Comparison of ENCODE assay signal across 8 mouse cellular contexts in genomic region chr6:34292196-34292881, GRCm38 (mm10). TPM values are rescaled to one million over a fixed set of nuclear protein-coding genes. Genes with fewer than 3 reads are reported as not detected.
DNase-seq lines count a peak whose midpoint lies in the region; ATAC-seq and TF ChIP-seq lines count a peak whose summit lies in the region.

No protein-coding gene starts in this region.

- no peaks in the 10 kb centered on the region for H3K9me3 ChIP-seq in heart, embryonic 14.5 days (ENCODE audit: control insufficient read depth, low read length)
- H3K9me3 ChIP-seq in heart, embryonic 10.5 days = no peaks in the 10 kb centered on the region
- no peaks in the 10 kb centered on the region for H3K9me3 ChIP-seq in midbrain, embryonic 11.5 days (ENCODE audit: control insufficient read depth, low read length)
- no peaks in the 10 kb centered on the region for H3K9me3 ChIP-seq in midbrain, postnatal 0 days (ENCODE audit: low read length)
- no peaks in the 10 kb centered on the region for H3K9me3 ChIP-seq in limb, embryonic 10.5 days (replicated peaks)
- H3K9me3 ChIP-seq in stomach, embryonic 14.5 days (ENCODE audit: control insufficient read depth, low read depth, low read length) = no peaks in the 10 kb centered on the region

- no peak overlapping the region for H3K9ac ChIP-seq in heart, embryonic 14.5 days (ENCODE audit: low read length)
- peak overlapping the region; percentile 9; the same call in 1 of the 2 replicates for H3K9ac ChIP-seq in midbrain, embryonic 11.5 days (ENCODE audit: low read length)
- H3K9ac ChIP-seq in midbrain, postnatal 0 days (replicated peaks; ENCODE audit: low read length, poor library complexity, severe bottlenecking) = no peak overlapping the region
- no peak overlapping the region for H3K9ac ChIP-seq in stomach, embryonic 14.5 days (replicated peaks; ENCODE audit: low read depth, low read length)

- no peaks in the 10 kb centered on the region for H3K27me3 ChIP-seq in heart, embryonic 14.5 days (ENCODE audit: control insufficient read depth, insufficient read depth, low read length)
- H3K27me3 ChIP-seq in heart, embryonic 10.5 days (ENCODE audit: insufficient read depth, poor library complexity, severe bottlenecking) = no peaks in the 10 kb centered on the region
- no peaks in the 10 kb centered on the region for H3K27me3 ChIP-seq in midbrain, embryonic 11.5 days (ENCODE audit: control insufficient read depth, insufficient read depth, low read length)
- H3K27me3 ChIP-seq in midbrain, postnatal 0 days (ENCODE audit: insufficient read depth, low read length) = no peaks in the 10 kb centered on the region
- no peaks in the 10 kb centered on the region for H3K27me3 ChIP-seq in limb, embryonic 10.5 days (ENCODE audit: low read depth, poor library complexity, severe bottlenecking)
- H3K27me3 ChIP-seq in stomach, embryonic 14.5 days (ENCODE audit: control insufficient read depth, insufficient read depth, low read length) = no peaks in the 10 kb centered on the region

- H3K4me1 ChIP-seq in heart, embryonic 14.5 days (ENCODE audit: control insufficient read depth in 2 of 2, insufficient read depth in 2 of 2, low read length in 2 of 2) = peaks cover 0 to 4% of the 10 kb centered on the region in 2 experiments; a peak in 2 of 4 replicates
- H3K4me1 ChIP-seq in heart, embryonic 10.5 days = peaks cover 7% of the 10 kb centered on the region; the same call in 1 of the 2 replicates
- H3K4me1 ChIP-seq in midbrain, embryonic 11.5 days (ENCODE audit: control insufficient read depth, insufficient read depth, low read length) = no peaks in the 10 kb centered on the region
- 0 out of 2 replicates have a peak, but pooled peaks cover 2% of the 10 kb centered on the region for H3K4me1 ChIP-seq in midbrain, postnatal 0 days (ENCODE audit: insufficient read depth, low read length)
- H3K4me1 ChIP-seq in limb, embryonic 10.5 days = peaks cover 8% of the 10 kb centered on the region; the same call in 1 of the 2 replicates
- H3K4me1 ChIP-seq in stomach, embryonic 14.5 days (ENCODE audit: control insufficient read depth, insufficient read depth, low read length) = no peaks in the 10 kb centered on the region

- TF ChIP-seq CTCF in midbrain, postnatal 0 days (IDR thresholded peaks at IDR 0.05) = no peak

- no peak overlapping the region for H3K27ac ChIP-seq in heart, embryonic 14.5 days (replicated peaks in 1 of 2; ENCODE audit: control insufficient read depth in 1 of 2, insufficient read depth in 1 of 2, low read depth in 2 of 2, low read length in 2 of 2)
- H3K27ac ChIP-seq in heart, embryonic 10.5 days = no peak overlapping the region
- no peak overlapping the region for H3K27ac ChIP-seq in midbrain, embryonic 11.5 days (ENCODE audit: low read depth, low read length)
- no peak overlapping the region for H3K27ac ChIP-seq in midbrain, postnatal 0 days (ENCODE audit: low read depth, low read length)
- H3K27ac ChIP-seq in limb, embryonic 10.5 days = peak overlapping the region; percentile 83; the same call in 1 of the 2 replicates
- no peak overlapping the region for H3K27ac ChIP-seq in stomach, embryonic 14.5 days (ENCODE audit: low read length)

- ATAC-seq in heart, embryonic 14.5 days (ENCODE audit: insufficient number of reproducible peaks, insufficient read depth, low FRiP score, low read depth) = no peak
- ATAC-seq in midbrain, embryonic 11.5 days (ENCODE audit: low FRiP score) = peak; percentile 52
- no peak for ATAC-seq in midbrain, postnatal 0 days (ENCODE audit: low FRiP score)
- ATAC-seq in stomach, embryonic 14.5 days (ENCODE audit: insufficient number of reproducible peaks, insufficient read depth, low FRiP score, low read depth) = 0 out of 2 replicates have a peak, but pooled peaks have one; percentile 18

- DNase-seq in heart, embryonic 10.5 days (ENCODE audit: low spot score) = no peak
- no peak for DNase-seq in midbrain, embryonic 11.5 days (ENCODE audit: low spot score, missing footprints)
- no peak for DNase-seq in midbrain, postnatal 0 days (ENCODE audit: low spot score)
- DNase-seq in limb, embryonic 10.5 days (ENCODE audit: low spot score) = no peak
- DNase-seq in urinary bladder, postnatal 25 days (ENCODE audit: low spot score) = no peak
- no peak for DNase-seq in spleen, adult 18-20 months

- H3K4me2 ChIP-seq in heart, embryonic 14.5 days (ENCODE audit: low read length) = 0 out of 2 replicates have a peak overlapping the region, but pooled peaks have one; percentile 12
- H3K4me2 ChIP-seq in midbrain, embryonic 11.5 days = no peak overlapping the region
- no peak overlapping the region for H3K4me2 ChIP-seq in midbrain, postnatal 0 days (ENCODE audit: low read depth, low read length, poor library complexity, severe bottlenecking)
- no peak overlapping the region for H3K4me2 ChIP-seq in stomach, embryonic 14.5 days (replicated peaks; ENCODE audit: low read depth, low read length)

- H3K36me3 ChIP-seq in heart, embryonic 14.5 days (ENCODE audit: control insufficient read depth, insufficient read depth, low read length) = no peaks in the 10 kb centered on the region
- no peaks in the 10 kb centered on the region for H3K36me3 ChIP-seq in heart, embryonic 10.5 days
- no peaks in the 10 kb centered on the region for H3K36me3 ChIP-seq in midbrain, embryonic 11.5 days (ENCODE audit: control insufficient read depth, insufficient read depth, low read length)
- no peaks in the 10 kb centered on the region for H3K36me3 ChIP-seq in midbrain, postnatal 0 days (ENCODE audit: insufficient read depth, low read length)
- H3K36me3 ChIP-seq in limb, embryonic 10.5 days = no peaks in the 10 kb centered on the region
- H3K36me3 ChIP-seq in stomach, embryonic 14.5 days (ENCODE audit: control insufficient read depth, insufficient read depth, low read length) = no peaks in the 10 kb centered on the region

- H3K4me3 ChIP-seq in heart, embryonic 14.5 days (ENCODE audit: control insufficient read depth in 1 of 2, insufficient read depth in 1 of 2, low read depth in 1 of 2, low read length in 2 of 2) = no peak overlapping the region
- no peak overlapping the region for H3K4me3 ChIP-seq in heart, embryonic 10.5 days
- H3K4me3 ChIP-seq in midbrain, embryonic 11.5 days (ENCODE audit: low read depth, low read length) = no peak overlapping the region
- no peak overlapping the region for H3K4me3 ChIP-seq in midbrain, postnatal 0 days (ENCODE audit: low read depth, low read length)
- H3K4me3 ChIP-seq in limb, embryonic 10.5 days = no peak overlapping the region
- H3K4me3 ChIP-seq in stomach, embryonic 14.5 days (ENCODE audit: low read depth, low read length) = no peak overlapping the region

- WGBS in heart, embryonic 14.5 days = 65% methylated on average over 11 of the region's 11 CpGs
- 62% methylated on average over 11 of the region's 11 CpGs for WGBS in heart, embryonic 10.5 days
- WGBS in midbrain, embryonic 11.5 days = 71% methylated on average over 11 of the region's 11 CpGs
- 66% methylated on average over 11 of the region's 11 CpGs for WGBS in midbrain, postnatal 0 days
- 74% methylated on average over 11 of the region's 11 CpGs for WGBS in limb, embryonic 10.5 days
- 60% methylated on average over 11 of the region's 11 CpGs for WGBS in stomach, embryonic 14.5 days

RNA-seq across cellular contexts. Expression of gene Akr1b3, which starts 24.9 kb away (rescaled TPM):
- polyA plus RNA-seq in heart, embryonic 14.5 days (2014; fragmentation: Nextera tagmentation; extraction: Ambion mirVana) = 183 and 187 TPM in 2 replicates
- 232 and 247 TPM in 2 replicates for polyA plus RNA-seq in heart, embryonic 10.5 days (2016; fragmentation: Nextera tagmentation; extraction: Ambion mirVana)
- polyA plus RNA-seq in midbrain, embryonic 11.5 days (2014; fragmentation: Nextera tagmentation; extraction: Ambion mirVana) = 216 and 221 TPM in 2 replicates
- total RNA-seq in midbrain, postnatal 0 days (2014; rRNA removed) = 65.2 and 79.8 TPM in 2 replicates
- polyA plus RNA-seq in midbrain, postnatal 0 days (2015; fragmentation: Nextera tagmentation; extraction: Ambion mirVana) = 102 and 105 TPM in 2 replicates
- 238 and 309 TPM in 2 replicates for polyA plus RNA-seq in limb, embryonic 10.5 days (2016; fragmentation: Nextera tagmentation; extraction: Ambion mirVana)
- polyA plus RNA-seq in stomach, embryonic 14.5 days (2014; fragmentation: Nextera tagmentation; extraction: Ambion mirVana) = 130 and 134 TPM in 2 replicates

Comparison
In these comparisons a context has a peak if more than half of its experiments do, and no peak if none do; other contexts are left out.
1. ATAC-seq: peak in midbrain, embryonic 11.5 days (single experiment) and stomach, embryonic 14.5 days (single experiment); none in heart, embryonic 14.5 days (single experiment) and midbrain, postnatal 0 days (single experiment).